Mouse (Mus musculus): ENCODE data around the gene Dhx38. TPM values are rescaled to one million over a fixed set of nuclear protein-coding genes. Genes with fewer than 3 reads are reported as not detected.

The Dhx38 gene
- total RNA-seq, 2 experiments from 2014 or later, result 21.2 to 23.1 TPM

GRCm38 (mm10) chr8:109563881-109564280 lies 1.8 kb downstream of the Dhx38 start:
- DNase-seq (ENCODE audit: low spot score in 2 of 2), result no peak

- peak; percentile 23 to 30 for DNase-seq (ENCODE audit: low spot score in 2 of 2)
These were observed 14.0 kb downstream of the Dhx38 start for GRCm38 (mm10) chr8:109551663-109552062.

DNA sequence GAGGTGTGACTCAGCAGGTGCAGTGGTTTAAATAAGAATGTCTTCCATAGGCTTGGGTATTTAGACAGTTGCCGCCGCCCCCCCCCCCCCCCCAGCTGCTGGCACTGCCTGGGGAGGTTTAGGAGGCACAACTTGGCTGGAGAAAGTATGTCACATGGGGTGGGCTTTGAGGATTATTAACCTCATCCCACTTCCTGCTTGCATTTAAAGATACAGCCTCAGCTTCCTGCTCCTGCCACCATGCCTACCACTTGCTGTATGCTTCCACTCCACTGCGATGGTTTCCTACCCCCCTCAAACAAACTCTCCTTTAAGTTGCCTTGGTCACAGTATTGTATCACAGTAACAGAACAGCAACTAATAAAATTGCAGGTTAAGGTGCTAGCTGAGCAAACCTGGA lies 21.6 kb downstream of the Dhx38 start:
- DNase-seq (ENCODE audit: low spot score in 2 of 2), result no peak

- no peak for DNase-seq (ENCODE audit: low spot score in 2 of 2)
These were observed 22.7 kb downstream of the Dhx38 start for GRCm38 (mm10) chr8:109542748-109543519.

DNA sequence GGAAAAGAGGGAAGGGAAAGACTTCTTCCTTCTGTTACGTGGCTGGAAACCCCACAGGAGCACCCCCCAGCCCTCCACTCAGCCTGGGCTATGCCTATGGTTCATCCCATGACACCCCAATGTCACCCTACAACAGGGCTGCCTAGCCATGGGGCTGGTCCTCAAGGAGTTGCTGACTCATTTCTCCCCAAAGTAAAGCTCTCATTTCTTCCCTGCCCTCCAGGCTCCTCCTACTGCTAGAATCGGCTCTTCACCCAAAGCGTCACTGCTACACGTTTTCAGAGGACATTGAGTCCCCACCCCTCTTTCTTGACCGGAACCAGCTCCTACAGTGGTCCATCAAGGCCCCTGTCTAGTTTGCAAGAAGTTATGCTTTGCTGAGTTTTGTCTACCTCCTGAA lies 23.5 kb downstream of the Dhx38 start:
- no peak for DNase-seq (ENCODE audit: low spot score in 2 of 2)

DNA sequence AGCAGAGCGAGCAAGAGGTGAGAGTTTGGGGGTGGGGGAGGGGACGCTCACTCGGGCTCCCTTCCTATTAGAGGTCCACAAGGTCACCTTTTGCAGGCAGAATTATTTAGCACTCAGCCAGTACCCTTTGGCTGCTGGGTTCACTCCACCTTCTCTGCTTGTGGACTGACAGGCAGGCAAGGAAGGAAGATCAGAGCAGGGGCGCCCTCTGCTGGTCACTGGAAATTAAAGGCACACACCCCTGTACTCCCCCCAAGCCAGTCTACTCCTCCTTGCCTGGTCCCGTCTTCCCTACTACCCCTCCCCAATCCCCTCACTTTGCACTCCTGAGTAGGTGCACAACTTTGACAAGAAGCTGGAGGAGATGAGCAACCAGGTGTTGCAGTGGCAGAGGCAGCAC lies 29.0 kb downstream of the Dhx38 start:
- DNase-seq (ENCODE audit: low spot score in 2 of 2), result peak; percentile 89 to 90

GRCm38 (mm10) chr8:109535140-109535990 lies 30.3 kb downstream of the Dhx38 start:
- peak; percentile 34 to 36 for DNase-seq (ENCODE audit: low spot score in 2 of 2)

GRCm38 (mm10) chr8:109524008-109524407 lies 41.7 kb downstream of the Dhx38 start:
- no peak for DNase-seq (ENCODE audit: low spot score in 2 of 2)

DNA sequence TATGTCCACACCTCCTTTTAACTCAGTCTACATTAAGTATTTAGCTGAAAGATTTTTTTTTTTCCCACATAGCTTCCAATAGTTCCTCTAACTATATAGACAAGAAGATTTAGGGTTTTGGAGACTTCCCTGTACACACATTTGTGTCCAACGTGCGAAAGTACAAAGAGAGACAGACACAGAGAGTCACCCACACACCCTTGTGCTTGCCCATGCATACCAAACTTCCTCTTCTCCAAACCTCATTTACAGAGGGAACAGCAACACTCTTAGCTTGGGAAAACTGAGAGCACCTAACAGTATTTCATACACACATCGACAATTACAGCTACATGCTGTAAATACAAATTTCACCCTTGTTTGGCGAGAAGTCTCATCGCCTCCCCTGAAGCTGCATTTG lies 60.1 kb downstream of the Dhx38 start:
- DNase-seq (ENCODE audit: low spot score in 2 of 2), result no peak

DNA sequence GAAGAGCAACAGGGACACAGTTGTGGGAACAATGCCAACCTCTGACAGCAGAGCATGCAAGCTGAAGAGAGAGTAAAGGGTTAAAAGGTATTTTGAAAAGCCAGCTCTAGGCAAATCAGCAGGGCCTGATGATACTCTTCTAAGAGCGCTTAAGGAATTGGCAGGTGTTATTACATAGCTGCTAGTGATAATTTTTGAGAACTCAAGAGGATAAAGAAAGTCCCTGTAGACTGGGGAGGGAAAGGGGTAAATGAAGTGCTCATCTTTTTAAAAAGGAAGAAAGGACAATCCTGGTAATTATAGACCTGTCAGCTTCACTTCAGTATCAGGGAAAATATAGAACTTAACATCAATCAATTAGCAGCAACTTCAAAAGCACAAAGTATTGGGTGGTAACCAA lies 62.1 kb downstream of the Dhx38 start:
- DNase-seq (ENCODE audit: low spot score in 2 of 2), result no peak

- no peak for DNase-seq (ENCODE audit: low spot score in 2 of 2)
These were observed 66.5 kb downstream of the Dhx38 start for GRCm38 (mm10) chr8:109499009-109499717.

Other genes with a start within 250 kb of the Dhx38 start
- gene Pmfbp1, start 71.8 kb downstream of the Dhx38 start, total RNA-seq (2021), result under 1 TPM; 0.22 to 0.41 TPM
- gene Txnl4b, start within 50 bp of the Dhx38 start, total RNA-seq (2021), result 10 to 100 TPM; 11.6 to 11.9 TPM
- gene Hp, start 13.3 kb upstream of the Dhx38 start, total RNA-seq (2021), result under 1 TPM in 1 of 2 experiments, not detected in 1; 0.25 TPM
- gene Dhodh, start 42.8 kb upstream of the Dhx38 start, total RNA-seq (2021), result 10 to 100 TPM; 20.9 to 25.9 TPM
- gene Pkd1l3, start 48.7 kb upstream of the Dhx38 start, total RNA-seq (2021), result 1 to 10 TPM; 1.4 to 2.3 TPM
- gene Ist1, start 127.4 kb upstream of the Dhx38 start, total RNA-seq (2021), result 100 to 1,000 TPM in 1 of 2 experiments, 10 to 100 TPM in 1; 95.8 to 103 TPM
- gene Zfp821, start 139.7 kb upstream of the Dhx38 start, total RNA-seq (2021), result 10 to 100 TPM; 63.7 to 65.0 TPM
- gene Atxn1l, start 171.9 kb upstream of the Dhx38 start, total RNA-seq (2021), result 10 to 100 TPM; 40.8 to 41.1 TPM
- gene Ap1g1, start 212.7 kb upstream of the Dhx38 start, total RNA-seq (2021), result 10 to 100 TPM; 80.2 to 96.9 TPM